Mouse (Mus musculus) CH12F3 (cell line): ENCODE measurements around the gene Gorab.

Experiments used
- in situ Hi-C: fragments of 300-500 bp; cut with MboI; formaldehyde crosslinking; loops from 2 replicates; pipeline ENCODE4 v1.14.3; 2020; ENCODE audit warnings: low sequenced_read_pairs

Gene Gorab

DNA sequence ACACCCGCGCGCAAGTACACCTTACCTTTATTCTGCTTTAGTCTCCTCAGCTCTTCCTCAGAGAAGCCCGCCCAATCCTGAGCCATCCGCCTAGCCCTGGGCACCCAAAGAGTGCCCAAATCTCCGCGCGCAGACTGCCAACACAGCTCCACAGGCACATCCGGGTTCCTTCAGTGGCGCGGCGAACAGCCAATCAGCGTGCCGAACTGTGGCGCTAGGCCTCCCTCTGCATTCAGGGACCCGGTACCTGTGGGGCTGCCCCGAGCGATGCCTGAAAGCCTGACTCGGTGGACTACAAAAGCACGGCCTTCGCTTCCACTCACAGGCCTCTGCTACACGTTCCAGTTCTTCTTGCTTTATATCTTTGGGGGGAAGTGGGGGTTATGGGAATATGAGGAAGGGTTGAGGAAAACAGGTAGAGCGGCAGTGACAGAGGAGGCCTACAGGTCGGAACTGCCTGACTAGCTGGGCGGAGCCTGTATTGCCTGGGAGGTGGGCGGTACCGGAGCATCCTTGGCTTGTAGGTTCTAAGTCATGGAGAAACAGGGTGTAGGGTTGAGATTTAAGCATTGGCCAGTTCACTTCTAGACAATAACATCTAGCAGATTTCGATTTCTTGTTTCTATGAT is at the start of gene Gorab:
TSS of gene Gorab (minus strand) at position 172 of the 629 bp plus-strand sequence.
- in situ Hi-C loops, result no loop called here

DNA sequence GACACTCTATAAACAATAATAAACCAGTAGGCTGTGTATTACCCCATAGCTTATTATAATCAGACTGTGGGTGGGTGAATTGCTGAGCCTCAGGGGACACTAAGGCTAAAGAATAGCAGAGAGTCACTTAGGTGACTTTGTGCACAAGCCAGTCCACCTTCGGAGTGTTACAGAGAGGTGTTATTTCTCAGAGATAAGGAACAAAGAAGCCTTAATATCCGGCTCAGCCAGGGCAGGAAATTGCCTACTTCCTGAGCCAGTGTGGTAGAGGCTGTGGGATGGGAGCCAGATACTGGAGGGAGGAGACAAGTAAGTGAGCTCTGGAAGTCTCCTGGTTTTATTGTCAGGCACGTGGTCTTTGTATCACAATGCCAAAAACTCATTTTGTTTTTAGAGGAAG is 40.4 kb upstream of the Gorab start:
- in situ Hi-C loops, result no loop called here

DNA sequence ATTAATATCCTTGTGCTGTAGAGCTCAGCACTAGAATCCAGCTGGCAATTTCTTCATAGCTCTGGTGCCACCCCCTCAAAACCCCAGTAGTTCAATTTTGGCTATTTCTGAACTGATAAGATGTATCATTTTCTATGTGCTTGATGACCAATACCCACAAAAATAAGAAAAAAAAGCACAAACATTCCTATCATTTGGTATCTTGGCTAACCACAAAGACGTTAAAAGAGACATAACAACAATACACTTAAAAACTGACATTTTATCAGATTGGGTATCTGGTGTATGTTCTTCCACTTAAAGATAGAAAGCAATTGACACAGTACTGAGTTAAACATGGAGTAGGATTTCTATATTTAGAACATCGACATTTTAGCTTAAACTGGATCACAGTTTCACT is 35.5 kb upstream of the Gorab start:
- in situ Hi-C loops, result no loop called here

DNA sequence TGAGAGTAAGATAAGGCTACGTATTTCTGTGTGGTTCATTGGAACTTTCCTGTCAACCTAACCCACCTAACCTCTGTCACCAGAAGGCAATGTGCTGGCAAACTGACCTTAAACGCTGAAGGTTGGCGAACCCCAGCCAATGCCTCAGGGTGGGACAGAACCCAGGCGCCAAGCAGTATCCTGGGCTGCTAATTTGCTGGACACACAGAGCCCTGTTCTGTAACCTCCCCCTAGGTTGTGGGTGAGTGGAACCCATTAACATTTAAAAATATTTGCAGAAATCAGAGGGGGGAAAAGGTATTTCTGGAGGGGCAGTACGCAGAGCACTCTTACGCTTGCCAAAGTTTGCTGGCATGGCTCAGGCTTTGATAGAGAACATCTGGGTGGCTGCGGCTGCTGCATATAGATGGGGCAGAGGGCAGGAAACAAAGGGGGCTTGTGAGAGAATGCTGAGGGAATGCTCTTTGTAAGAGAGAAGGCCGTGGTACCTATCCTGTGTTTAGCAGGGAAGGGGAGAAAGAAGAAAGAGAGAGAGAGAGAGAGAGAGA is 20.1 kb upstream of the Gorab start:
- in situ Hi-C loops, result no loop called here

DNA sequence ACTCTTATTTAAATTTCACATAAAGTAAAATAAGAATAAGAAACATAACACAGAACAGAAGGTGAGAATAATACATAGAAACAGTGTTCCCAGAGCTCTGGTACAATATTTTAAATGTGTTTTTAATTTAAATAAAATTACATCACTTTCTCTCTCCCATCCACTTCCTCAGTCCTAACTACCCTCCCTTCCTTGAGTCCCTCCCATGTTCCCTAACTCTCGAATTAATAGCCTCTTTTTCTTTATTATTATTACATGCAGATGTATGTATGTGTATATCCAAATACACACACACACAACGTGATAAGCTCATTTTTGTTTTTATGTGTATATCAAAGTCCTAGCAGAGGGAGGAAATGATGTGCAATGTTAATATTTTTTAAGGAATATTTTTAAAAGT is 13.7 kb upstream of the Gorab start:
- in situ Hi-C loops, result no loop called here

DNA sequence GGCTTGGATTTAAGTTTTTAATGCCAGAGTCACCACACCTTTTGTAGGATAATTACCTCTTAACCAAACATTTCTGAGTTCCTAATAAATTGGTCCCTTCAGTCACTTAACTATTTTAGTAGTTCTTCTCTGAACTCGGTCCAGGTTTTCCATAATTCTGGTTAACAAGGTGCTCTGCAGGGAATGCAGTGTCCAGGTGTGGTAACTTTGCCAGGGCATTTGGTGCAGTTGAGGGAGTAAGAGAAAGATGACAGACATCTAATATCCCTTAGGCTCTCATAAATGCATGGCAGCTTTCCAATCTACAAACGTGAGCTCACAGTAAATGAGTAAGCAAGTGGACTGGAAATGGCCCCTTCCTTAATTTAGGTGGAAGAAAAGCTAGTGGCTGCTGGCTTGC is 10.7 kb upstream of the Gorab start:
- in situ Hi-C loops, result no loop called here

DNA sequence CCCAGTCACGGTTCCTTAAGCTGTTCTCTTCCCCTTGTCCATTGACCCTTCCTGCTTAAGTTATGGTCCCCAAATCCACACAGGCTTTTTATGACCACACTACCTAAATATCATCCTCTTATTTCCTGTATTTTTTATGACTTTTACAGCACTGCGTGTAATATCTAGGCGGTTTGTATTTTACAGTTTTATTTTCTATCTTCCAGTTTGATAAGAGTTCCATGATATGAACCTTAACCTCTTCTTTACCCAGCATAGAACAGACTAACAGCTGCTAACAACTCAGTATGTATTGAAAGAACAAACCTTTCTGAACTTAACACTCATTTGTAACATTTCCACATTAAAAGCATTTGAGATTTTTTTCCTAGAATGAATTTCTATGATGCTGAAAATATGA is 2.7 kb upstream of the Gorab start:
- in situ Hi-C loops, result no loop called here

DNA sequence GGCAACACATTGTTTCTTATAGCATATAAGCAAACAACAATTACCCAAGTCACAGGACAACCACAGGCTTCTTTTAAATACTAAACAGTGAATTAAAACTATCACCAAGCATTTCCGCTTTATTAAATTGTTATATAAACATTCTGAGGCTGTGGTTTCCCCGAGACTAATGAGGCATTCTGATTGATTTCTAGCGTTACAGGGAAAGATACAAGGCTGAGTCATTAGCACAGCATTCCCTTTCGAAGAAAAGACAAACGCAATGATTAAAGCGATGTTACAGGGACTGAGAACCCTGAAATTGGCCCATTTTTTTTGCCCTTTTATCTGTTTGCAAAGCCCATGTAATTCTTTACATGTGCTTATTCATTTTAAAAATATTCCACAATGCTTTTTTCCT is 12.1 kb downstream of the Gorab start:
- in situ Hi-C loops, result no loop called here

DNA sequence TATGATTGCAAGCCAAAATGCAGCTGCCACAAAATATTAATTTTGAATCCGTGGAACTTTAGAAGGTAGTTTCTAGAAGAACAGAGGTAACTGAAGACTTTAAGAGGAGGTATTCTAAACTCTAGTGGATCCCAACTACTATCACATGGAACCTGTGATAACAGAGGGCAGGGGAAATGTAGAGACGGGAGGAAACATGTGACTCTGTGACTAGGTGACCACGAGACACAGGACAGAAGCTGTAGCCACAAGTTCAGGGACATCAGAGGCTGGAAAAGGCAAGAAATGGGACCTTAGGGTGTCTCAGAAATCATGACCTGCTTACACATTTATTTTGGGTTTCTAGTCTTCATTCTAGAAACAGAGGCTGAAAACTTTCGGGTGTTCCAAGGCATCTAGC is 13.4 kb downstream of the Gorab start:
- in situ Hi-C loops, result no loop called here

DNA sequence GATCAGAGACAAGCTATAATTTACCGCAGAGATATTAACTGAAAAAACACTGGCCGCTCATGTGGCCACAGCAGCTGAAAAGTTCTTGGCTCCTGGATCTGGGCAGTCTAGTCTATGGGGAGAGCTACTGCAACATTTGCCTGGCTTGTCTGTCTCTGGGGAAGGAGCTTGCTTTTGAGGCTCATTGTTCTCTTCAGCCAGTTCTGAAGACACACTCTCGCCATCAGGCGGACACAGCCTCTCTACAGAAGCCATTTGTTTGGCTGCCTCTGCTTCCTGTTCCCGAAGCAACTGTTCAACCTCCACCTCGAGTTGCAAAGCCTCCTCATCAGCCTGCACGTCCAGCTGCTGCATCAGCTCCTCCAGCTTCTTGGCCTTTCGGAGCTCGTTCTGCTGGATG is 17.3 kb downstream of the Gorab start:
- in situ Hi-C loops, result no loop called here

DNA sequence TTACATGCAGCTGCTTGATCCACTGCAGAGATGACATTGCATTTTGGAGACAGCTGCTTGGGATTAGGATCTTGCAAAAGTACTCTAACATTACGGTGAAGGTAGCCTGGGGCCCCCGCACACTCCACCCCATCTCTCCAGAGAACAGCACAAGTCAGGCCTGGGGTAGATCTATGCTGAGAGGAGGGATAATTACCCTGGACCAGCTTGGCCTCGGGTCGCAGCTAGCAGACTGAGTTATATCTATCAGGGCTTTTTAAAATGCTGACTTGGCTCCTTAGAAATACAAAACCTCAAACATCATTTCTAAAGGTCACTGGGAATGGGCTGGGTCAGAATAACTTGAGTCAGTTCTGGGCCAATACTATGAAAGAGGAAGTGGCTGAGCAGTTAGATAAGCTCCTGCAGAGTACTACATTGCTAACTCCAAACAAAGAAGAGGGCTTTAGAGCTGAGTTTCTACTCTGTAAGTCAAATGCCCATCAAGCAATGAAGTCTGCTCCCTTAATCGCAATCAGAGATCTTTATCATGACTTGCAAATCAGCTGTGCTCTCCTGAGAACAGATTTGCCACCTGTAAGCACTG is 19.9 kb downstream of the Gorab start:
- in situ Hi-C loops, result no loop called here

DNA sequence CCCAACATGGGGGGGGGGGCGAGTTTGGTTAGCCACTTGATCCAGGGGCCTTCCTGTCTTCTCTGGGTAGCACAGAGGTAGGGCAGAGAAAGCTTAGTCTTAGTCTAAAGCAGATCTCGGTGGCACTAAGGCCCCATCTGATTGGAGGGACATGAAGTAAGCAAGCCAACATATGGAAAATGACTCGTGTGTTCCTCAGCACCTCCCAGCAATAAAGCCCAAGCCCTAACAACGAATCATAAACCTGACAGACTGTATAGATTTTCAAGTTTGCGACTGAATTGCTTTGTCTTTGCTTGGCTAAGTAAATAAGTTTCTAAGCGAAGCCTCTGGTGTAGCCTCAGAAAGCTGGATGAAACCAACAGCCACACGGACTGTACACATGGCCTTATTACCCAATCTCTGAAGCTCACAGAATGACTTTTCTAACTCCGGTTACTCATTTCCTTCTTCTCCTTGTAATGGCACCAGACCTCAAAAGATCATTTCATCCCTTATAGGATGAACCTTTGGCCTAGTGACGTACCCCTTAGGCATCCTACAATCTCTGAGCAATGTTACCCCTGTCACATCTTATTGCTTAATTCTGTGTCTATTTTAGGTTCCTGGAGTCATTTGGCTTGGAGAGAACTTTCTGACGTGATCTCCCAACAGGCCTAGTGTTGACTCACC is 21.3 kb downstream of the Gorab start:
- in situ Hi-C loops, result no loop called here

DNA sequence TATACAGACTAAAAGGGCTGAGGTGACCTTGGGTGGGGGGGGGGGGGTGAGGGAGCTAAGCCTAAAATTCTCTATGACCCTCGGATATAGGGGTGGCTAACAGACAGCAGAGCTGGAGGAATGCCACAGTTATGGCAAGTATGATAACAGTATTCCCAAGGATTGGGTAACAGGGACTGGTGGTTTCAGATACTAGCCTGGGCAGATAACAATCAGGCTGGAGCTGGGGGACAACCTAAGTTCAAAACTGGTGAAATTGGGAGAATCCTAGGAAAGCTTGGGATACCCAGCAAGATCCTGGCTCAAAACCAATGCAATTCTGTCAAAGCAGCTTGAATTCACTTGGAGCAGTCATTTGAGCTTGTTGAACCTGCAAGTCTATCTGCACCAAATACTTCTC is 22.9 kb downstream of the Gorab start:
- in situ Hi-C loops, result no loop called here

DNA sequence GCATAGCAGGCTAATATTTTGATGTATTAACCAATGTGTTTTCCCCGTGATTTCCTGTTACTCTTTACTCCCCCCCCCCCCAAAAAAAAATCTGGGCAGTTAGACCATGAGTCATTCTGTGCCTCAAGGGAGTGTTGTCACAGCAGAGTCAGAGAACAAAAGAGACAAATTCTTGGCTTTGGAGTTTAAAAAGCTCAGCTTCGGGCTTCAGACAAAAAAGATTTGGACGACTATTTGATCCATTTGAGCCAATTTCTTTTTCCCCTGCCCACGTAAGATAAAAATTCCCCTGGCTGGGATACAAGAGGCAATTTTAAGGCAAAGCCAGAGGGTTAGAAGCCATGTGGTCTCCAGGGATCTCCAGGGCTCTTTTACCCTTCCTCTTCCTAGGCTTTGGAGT is 23.4 kb downstream of the Gorab start:
- in situ Hi-C loops, result no loop called here

DNA sequence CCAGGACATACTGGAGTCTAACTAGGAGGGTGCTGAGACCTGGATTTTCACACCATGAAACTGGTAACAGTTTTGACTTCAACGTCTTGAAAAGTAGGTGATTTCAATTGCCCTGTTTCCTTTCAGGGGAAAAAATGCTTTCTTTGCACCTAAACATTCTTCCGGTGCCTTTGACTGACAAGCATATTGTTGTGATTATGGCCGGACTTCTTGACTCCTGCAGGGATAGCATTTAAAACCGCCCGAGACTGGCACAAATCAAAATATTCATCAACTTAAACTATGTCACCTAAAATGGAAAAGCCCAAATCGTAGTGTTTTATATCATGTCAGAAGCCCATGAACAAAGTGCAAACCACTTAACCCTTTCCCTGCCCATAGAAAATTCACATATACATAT is 25.5 kb downstream of the Gorab start:
- in situ Hi-C loops, result no loop called here

DNA sequence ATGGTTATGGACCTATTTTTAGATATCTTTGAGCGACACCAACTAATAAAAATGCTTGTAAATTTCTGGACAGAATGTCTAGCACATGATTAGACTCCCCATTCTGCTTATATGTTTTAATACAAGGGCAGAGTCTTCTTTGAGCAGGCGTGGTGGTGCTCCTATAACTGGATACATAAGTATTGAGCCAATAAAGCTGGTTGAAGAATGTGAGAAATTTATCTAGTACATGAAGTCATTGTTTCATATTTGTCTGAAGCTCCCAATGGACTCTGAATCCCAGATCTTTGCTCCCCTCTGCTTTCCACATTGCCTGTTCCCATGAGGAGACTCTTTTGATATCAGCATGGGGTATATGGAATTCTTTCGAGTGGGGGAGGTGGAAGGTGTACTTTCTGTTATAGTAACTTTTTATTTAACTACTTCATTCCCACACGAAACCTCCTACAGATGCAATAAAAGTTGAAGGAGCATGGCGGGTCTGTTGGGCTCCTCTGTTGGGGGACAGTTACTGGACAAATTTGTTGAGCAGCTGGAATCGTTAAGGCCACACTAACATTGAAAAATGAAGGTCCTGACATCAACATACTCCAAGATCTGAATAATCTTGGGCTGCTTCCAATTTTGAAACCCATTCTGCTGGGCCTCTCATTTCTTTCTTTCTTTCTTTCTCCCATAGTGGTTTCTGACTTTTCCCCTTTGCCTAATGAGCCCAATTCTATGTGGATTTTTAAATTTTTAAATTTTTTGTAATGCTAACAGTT is 26.5 kb downstream of the Gorab start:
- in situ Hi-C loops, result no loop called here

DNA sequence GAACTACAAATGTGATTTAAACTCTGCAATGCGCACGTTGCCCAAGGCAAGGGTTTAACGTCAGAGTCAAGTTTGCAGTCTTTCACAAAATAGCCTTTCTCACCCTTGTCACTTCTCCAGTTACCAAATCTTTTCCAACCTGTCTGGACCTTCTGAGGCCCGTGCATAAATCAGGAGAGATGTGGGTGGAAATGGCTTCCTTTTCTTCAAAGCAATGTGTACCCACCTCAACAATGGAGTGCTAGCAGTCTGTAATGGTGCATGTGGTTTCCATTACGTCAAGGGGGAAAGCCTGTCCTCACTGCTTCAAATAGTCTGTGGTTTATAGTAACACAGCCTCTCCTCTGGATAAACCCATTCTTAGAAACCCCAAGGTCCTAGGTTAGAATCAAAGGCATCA is 29.0 kb downstream of the Gorab start:
- in situ Hi-C loops, result no loop called here

DNA sequence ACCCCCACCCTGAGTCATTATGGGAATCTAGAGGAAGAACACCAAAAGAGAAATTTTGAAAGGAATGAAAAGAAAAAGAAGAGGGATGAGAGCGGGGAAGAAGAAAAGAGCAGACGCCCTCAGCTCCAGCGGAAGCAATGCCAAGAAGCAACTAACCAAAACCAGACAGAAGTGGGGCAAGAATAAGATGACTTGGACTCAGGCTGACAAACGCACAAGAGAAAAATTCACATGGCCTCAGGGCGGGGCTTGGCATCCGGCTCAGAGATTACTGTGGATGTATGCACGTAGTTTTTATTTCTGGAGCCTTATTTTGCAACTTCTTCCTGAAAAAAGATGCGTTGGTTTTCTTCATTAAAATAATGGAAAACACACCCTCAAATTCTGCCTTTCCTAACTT is 41.3 kb downstream of the Gorab start:
- in situ Hi-C loops, result no loop called here

DNA sequence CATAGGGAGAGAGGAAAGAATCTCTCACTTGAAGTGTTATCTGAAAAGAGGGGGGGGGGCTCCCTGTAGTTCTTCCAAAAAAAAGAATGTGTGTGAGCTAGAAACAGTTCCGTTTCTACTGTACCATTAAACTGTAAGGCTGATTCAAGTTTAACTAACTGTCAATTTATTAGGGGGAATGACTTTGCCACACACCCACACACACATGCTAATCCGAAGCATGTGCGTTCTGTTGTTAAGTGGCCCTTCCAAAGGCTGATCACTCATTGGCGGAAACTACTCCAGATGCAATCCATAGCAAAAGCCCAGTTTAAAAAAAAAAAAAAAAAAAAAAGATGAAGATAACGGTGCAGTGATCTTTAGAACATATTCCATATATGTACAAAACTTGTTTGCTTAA is 42.1 kb downstream of the Gorab start:
- in situ Hi-C loops, result no loop called here

DNA sequence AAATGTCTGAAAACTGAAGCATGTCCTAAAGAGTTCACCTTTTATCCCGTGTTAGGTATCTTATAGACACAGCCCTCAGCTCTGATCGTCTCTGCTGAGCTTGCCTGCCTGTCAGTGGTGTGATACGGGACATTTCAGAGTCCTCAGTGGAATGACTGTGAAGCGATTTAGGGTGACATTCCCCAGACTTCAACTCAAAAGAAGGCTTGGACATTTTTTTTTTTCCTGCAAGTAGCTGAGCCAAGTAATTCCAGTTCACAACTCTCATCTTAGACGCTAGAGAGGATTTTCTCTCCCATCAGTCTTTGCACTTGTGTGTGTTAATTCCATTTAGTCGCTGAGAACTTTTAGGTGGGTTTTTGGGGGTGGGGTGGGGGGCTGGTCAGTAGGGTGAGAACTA is 42.7 kb downstream of the Gorab start:
- in situ Hi-C loops, result no loop called here

DNA sequence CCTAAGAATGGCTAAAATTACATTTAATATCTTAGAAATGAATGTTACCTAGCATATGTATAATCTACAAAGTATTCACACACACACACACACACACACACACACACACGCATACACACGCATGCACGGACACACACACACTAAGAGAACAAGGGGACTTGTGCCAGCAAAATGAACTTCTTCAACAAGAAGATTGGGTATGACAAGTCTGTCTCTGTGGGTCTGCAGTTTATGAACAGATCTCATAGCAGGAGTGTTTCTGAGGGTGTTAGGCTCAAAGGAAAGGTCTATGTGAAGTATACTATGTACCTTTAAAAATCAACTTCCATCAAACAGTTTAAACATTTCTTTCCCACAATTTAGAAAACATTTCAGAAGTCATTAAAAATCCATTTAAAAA is 43.9 kb downstream of the Gorab start:
- in situ Hi-C loops, result no loop called here

DNA sequence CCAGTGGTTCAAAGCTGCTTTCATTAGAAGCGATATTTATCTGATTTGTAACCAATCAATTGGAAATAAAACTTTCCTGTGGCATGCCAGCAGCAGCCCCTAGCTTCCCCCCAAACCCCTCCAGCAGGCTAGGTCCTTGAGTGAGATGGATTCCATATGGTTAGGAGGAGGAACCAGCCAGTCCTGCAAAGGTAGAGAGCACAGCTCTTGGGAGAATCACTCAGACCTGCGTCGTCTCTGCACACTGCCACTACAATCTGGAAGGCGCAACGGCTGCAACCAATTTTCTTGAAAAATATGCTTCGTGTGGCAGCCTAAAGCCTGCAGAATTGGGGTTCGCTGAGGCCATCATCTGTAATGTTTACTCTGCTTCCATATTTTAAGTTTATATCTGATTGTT is 45.3 kb downstream of the Gorab start:
- in situ Hi-C loops, result no loop called here
